Mouse (Mus musculus) MN1 (cell line): ENCODE measurements around the gene Armc12.

Experiments used
- DNase-seq: peaks from one replicate; pipeline ENCODE4 v3.0.0-alpha.2; 2016; ENCODE audit warnings: low spot score

Armc12 gene

DNA sequence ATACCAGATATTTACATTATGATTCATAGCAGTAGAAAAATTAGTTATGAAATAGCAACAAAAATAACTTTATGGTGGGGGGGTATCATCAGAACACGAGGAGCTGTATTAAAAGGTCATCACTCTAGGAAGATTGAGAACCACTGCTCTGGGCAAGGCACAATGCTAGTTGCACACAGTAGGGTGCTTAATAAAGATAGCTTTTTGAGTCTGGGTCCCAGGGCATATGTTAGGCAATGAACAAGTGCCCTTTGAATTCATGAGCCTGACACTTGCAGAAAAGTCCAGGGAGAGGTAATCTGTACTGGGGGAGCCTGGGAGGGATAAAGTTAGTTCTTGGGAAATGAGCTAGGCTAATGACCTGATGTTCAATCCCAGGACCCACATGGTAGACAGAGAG is 17.3 kb upstream of the Armc12 start:
- no peak for DNase-seq

DNA sequence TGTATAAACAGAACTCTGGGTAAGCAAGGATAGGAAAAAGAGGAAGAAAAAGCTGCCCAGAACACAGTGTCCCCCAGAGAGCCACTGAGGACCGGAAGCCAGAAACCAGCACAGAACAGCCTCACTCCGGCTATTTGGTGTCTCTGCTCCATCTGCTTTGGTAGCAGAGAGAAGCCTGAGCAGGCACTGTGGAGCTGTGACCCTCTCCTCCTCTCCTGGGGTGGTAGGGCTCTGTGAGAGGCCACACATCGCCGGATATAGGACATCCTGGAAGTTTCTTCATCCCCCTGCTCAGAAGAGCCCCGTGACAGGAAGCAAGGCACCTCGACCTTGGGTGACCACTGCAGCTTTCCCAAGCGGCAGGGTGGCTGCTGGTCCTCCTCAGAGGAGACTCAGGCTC is 16.8 kb upstream of the Armc12 start:
- DNase-seq = no peak

DNA sequence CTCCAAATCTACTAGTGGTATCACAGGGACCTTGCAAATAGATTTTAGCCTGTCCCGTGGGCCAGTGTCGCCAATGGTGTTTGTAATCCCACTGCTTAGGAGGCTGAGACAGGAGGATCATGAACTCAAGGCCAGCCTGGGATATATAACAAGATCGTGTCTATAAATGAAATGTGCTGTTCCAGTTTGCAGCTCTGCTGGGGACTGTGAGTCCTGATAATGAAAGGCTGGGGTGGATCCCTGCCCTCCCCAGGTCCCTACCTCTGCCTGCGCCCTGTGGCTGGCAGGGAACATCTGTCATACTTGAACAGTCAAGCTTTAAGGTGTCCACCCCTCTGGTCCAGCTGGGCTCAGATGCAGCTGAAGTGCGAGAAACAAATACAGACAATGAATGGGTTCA is 16.1 kb upstream of the Armc12 start:
- DNase-seq = no peak

DNA sequence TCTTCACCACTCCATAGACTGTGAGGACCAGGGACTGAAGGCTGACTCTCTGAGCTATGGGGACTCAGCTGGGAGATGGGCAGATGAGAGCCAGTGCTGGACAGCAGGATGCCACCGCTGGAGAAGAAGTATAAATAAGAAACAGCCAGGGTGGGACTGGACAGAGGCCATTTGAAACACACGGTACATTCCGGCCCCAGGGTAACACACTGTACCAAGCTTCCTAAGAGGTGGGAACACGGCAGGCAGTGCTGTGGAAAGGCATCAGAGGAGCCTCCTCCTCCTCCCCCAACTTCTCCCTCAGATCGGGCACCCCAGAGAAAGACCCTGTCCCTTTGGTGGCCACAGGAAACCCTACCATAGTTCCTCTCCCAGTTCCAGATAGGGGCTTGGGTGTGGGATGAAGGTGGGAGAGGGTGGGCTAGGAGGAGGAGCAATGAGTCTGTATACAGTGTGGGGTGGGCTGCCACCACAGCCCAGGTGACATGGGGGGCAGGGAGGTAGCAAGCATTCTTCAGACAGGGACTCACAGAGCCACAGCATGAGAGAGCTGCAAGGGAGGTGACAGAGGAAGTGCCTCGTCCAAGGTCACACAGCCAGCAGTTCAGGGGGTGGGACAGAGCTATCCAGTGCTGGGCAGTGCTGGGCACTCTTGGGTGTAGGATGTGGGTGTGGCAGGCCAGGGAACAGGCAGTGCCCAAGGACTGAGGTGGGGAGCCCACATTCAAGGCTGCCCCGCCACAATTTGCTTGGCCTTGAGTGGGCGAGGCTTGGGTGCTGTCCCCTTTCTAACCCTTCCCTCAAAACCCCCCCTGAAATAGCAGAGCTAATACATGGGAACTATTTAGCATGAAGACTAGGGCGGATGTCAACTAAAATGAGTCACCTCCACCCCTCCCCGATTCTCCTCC is 14.9 kb upstream of the Armc12 start:
- no peak for DNase-seq

DNA sequence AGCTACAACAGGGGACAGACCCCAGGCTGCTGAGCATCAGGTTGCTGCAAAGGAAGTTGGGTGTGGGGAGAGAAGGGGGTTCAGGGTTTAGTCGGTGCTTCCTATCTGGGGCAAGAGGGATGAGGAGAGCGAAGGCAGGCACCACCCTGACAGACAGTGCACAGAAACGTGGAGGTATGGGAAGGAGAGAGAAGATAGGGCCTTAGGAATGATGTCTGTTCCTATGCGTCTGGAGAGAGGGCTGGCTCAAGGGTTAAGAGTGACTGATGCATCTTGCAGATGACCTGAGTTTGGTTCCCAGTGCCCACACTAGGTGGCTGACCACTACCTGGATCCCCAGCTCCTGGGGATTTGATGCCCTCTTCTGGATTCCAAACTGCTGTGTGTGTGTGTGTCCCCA is 13.7 kb upstream of the Armc12 start:
- no peak for DNase-seq

DNA sequence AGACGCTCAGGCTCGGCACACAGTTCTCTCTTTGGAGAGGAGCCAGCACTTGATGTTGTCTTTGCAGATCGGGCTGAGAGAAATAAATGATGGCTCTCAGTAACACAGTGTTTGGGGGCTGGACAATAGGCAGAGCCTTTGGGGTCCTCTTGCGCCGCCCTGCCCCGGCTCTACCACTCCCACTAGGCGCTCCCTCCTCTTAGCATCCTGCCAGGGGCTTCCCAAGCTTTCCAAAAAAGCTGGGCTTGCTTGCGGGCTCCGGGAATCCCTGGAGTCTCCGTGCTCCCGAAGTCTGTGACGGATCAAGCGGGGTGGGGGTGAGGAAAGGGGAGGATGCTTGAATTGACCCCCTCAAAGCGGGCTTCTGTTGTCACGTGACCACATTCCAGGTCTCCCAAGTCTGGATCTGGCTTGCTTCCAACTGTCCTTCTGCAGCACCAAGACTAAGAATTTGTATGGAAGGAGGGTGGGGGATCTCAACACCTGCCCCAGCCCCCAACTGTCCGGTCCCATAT is 13.1 kb upstream of the Armc12 start, which contains the start of gene Fkbp5:
Gene Fkbp5 (minus strand): TSS at position 87 of the 515 bp plus-strand sequence.
- DNase-seq = peak; percentile 76

DNA sequence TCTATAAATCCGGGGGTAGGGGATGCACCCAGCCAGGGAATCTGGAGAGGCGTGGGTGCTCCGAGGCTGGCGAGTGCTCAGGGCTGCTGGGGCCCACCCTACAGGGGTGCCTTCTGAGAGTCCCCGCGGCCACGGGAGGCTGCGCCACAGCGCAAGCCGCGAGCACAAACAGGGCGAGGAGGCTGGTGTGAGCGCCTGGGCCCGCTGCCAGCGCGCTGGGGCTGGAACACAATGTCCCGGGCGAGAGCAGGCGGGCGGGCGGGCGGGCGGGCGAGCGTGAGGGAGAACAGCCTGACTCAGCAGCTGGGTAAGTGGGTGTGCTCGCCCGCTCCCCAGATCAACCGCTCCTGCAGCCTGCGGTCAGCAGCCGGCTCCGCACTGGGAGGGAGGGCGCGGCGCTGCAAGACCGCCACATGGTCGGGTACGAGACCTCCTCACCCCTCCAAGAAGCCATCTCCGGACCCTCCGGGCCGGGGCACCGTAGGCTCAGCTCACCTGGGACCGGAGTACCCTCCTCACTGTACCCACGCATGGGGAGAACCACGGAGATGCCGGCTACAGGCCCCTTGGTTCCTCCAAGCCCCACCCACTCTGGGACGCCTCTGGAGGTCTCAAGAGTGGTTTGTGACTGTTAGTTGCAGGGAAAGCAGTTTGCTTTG is 12.5 kb upstream of the Armc12 start:
- peak; percentile 90 for DNase-seq

DNA sequence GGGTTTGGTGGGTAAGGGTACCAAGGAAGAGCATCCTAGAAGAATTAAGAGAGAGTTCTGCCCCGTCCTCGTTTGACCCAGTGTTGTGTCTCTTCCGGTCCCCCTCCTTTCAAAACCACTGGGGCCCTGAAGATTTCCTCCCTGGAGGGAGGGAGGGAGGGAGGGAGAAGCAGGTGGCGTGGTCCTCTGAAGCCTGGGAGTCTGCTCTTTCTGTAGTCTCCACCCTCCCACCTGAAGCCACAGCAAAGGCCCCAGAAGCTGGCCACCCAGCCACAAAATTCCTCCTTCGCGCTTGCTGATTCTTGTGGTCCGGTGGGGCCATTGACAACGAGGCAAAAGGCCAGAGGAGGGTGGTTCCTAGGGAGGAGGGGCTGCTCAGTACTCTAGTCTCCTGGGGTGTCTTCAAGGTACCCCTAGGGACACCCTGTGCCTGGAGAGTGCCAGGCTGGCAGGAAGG is 12.0 kb upstream of the Armc12 start:
- peak; percentile 57 for DNase-seq

DNA sequence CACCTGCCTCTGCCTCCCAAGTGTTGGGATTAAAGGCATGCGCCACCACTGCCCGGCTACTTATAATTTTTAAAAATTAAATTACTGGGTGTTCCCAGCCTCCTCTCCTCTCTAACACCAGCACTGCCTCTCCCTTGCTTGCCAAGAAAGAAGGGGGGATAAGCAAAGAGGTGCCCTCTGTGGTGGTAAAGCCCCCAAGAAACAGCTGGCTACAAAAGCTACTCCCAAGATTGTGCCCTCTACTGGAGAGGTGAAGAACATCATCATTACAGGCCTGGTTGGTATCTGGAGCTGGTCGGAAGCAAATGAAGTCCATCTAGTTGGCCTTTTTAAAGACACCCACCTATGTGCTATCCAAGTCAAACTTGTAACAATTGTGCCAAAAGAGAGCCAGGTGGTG is 10.8 kb upstream of the Armc12 start:
- DNase-seq = peak; percentile 43

DNA sequence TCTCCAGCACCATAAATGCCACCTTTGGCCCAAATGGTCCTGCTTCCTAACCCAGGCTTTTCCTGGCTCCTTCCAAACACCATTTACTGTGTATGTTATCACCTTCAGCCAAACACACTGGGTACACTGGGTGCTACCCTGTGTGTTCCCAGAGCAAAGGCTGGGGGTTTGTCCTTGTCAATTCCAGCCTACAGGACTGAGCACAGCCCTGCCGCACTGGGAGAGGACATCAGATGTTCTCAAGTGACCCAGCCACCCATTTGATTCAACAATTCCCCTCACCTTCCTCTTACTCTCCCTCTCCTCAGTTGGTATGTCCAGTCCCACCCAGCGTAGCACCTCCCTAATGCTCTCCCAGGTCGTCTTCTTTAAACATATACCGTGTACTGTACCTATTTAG is 10.0 kb upstream of the Armc12 start:
- no peak for DNase-seq

DNA sequence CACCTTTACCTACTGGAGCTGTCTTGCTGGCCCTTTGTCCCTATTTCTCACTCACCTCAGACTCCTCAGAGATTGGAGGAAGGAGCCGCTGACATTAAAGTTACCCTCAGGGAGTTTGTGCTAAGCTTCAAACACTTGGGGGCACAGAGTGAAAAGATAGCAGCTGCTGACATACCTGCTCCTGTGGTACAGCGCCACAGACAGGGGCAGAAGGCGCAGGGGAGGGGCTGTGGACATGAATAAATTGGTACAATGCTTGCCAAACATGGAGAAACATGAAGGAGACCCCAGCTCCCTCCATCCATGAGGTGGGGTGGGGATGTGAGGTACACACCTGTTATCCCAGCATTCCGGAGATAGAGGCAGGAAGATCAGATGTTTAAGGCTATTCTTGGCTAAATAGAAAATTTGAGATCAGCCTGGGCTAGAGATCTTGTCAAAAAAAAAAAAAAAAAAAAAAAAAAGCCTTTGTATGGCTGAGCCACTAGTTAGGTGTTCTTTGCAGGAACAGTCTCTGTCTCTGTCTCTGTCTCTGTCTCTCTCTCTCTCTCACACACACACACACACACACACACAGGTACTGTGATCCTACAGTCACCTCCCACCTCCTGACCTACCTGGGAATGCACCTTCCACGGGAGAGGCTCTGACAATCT is 9.4 kb upstream of the Armc12 start:
- no peak for DNase-seq

DNA sequence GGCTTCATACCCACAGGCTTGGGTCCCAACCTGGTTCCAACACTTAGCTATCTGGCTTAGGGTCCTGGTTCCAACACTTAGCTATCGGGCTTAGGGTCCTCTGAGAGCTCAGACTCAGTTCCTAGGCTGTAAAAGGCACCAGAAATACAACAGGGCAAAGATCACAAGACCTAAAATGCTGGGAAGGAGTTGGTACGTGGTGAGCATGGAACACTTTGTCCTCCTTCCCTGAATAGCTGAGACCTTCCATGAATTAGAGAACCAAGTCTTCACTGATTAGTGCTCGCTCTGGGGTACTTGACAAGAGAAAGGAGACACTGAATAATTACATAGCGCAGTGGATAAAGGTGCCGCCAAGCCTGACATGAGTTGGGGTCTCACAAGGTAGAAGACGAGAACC is 8.7 kb upstream of the Armc12 start:
- no peak for DNase-seq

DNA sequence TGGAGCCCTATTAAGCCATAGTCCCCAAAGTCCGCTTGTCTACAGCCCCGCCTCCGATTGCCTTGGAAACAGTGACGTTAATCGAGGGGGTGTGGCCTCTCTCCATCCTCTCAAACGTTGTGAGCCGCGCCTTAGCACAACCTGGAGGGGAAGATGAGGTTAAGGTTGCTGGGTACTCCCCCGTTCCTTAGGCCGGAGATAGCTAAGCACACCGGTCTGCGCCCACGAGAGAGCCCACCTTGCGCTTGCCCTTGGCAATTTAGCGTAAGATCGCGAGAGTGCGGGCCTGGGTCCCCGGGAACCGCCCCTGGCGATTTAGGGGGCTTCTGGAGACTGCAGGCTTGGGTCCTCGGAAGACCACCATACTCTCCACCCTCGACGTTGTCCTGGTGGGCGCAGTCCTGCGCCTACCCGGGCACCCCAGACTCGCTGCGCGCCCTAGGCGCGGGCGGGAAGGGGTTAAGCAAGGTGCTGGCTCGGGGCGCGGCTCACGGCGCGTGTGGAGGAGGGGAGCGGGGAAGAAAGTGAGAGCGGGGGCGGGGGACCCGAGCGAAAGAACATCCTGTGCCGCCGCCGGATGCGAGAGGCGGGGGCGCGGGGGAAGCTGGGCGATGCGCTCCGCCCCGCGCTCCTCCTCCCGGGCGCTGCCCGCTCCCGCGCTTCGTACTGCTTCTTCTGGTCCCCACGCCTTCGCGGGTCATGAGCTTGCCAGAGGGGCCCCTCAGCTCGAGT is 7.8 kb upstream of the Armc12 start:
- DNase-seq = peak; percentile 94

DNA sequence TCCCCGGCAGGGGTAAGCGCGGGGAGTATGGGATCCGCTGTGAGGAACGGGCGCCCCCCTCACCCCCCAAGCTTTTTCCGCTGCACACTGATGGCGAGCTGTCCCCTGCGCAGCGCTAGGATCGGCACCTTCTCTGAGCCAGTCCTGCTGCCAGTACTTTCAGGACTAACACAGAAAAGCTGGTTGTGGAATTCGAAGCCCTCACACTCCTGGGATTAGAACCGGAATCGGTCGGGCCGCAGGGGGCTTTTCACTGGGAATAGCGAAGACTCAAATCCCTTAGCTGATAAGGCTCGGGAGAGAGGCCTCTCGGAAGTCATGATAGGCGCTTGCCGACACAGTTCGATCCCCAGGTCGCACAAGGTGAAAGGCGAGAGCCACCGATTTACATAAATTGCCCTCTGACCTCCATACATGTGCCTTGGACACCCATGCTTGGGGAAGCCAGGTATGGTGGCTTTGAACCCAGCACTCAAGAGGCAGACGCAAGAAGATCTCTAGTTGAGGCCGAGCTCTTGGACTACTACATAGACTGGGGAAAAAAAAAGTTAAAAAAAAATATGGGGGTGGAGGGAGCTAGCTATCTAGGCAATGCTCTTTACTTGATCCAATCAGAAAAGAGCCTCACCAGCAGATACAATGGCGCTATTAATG is 7.1 kb upstream of the Armc12 start:
- no peak for DNase-seq

DNA sequence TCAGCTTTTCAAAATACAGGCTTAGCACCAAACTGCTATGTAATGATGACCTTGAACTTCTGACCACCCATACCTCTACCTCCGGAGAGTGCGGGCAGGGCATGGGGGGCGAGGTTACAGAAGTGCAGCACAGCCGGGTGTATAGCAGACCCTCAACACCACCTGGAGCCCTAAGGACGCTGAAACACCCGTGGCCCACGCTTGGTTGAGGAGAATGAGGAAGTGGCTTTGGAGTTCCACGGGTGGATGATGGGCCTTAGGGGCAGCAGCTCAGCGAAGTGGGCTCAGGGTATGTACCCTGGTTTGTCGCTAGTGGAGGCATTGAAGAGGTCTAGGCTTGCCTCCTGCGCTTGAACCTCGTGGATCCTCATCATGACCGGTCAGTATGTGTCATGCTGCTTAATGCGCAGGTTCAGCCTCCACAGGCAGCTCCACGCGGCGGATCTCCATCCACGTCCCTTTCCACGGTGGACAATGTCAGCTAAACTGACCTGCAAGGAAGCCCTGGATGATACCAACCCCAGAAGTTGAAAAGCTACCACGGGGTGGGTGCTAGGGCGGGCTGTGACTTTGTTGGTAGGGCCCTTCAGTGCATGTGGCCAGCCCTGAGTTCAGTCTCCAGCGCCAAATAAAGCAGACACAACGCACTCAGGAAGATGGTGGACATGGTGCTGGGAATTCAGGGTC is 6.5 kb upstream of the Armc12 start:
- no peak for DNase-seq

DNA sequence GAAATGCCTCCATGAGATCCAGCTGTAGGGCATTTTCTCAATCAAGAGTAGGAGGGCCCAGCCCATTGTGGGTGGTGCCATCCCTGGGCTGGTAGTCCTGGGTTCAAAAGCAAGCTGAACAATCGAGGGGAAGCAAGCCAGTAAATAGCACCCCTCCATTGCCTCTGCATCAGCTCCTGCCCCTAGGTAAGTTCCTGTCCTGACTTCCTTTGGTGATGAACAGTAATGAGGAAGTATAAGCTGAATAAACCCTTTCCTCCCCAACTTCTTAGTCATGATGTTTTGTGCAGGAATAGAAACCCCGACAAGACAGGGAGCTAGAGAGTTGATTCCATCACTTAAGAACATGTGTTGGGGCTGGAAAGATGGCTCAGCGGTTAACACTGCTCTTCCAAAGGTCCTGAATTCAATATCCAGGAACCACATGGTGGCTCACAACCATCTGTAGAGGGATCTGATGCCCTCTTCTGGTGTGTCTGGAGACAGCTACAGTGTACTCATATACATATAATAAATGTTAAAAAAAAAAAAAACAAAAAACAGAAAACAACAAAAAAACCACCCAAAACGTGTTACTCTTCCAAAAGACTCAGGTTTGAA is 5.7 kb upstream of the Armc12 start:
- no peak for DNase-seq

DNA sequence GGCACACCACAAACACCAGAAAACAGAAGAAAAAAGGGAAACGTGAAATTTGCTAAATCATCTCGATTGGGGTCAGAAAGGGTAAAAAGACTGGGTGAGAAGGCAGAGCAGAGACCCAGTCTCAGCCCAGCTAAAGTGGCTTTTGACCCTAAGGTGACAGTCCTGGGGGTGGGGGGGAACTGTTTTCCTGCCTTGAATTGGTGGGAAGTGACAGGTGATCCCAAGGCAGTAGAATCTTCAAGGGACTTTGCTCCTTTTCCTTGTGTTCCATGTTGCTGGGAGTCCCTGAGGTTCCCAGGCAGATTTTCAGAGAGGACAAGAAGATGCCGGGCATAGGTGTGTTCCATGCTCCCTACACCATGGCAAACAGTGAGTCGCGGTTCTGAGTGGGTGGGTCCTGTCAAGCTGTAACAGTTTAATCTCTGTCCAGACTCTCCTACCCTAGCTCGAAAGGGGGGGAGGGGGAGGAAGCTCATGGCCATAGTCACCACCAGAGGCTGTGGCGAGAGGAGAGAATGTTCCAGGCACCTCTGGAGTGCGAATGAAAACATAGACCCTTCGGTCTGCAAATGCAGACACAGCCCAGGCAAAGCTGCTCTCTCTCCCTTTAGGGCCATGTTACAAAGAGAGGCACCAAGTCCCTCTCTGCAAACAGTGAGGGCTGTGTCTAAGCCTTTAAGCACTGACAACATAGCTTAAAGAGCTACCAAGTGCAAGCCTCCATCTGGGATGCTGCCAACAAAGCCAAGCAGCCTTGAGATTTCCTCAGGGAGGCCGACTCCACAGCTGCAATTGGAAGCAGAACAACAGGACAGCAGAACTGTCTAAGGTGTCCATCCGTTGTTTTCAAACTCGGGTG is 3.2 kb upstream of the Armc12 start:
- peak; percentile 81 for DNase-seq

DNA sequence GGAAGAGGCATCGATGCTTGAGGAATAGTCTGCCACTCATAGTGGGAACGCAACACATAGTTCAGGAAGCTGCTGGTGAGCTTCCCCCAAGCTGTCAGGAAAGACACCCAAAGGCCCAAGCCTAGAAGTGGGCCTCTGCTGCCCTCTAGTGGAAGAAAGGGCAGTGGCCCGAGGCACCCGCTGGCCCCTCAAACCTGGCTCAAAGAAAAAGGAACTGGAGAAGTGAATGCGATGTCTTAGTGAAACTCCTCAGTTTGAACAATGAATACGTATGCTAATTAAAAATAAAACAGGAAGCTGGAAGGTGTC is 2.6 kb upstream of the Armc12 start:
- DNase-seq = peak; percentile 86

DNA sequence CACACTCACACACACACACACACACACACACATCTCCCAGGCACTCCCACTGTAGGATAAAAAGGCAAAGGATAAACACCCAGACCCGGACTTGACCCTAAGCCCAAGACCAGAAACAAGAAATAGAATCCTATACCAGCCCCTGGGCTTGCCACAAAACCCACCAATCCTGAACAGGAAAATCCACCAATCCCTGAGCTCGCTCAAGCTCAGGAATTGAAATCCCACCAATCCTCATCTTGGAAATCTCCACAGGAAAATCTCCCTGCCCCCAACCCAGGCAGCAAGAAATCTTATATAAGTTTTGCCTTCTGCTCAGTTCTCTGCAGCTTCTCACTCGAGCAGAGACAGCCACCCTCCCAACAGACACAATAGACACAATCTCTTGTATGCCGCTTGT is 1.5 kb upstream of the Armc12 start:
- DNase-seq = no peak

DNA sequence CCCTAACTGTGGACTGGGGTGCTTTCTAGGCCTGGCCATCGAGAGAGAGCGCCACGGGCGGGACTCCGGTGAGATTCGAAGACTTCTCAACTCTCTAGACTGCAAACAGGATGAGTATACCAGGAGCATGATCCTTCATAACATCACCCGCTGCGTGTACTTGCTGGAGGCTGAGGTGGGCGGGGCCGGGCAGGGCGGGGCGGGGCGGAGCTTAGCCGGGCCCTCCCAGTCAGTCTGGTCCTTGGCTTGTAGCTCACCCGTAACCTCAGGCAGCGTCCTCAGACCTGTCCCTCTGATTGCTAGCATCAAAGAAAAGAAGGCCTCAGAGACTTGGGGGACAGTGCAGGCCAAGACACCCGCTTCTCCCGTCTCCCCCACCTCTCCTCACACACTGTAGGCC is 1.3 kb downstream of the Armc12 start:
- DNase-seq = peak; percentile 28
